Mouse (Mus musculus): Measurements from ENCODE around the gene Ctdnep1.

DNA sequence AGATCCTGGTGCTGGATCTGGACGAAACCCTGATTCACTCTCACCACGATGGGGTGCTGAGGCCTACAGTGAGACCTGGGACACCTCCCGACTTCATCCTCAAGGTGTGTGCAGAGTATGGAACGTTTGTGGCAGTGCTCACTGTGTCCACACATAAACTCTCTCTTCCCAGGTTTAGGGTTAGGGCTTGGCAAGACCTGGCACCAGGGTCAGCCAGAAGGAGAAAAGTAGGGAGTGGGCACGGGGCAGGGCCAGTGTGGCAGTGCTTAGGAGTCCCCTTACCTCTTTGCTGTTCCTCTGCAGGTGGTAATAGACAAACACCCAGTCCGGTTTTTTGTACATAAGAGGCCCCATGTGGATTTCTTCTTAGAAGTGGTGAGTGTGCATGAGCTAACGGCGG is 3.5 kb downstream of the Ctdnep1 start:
- TF ChIP-seq CTCF (conservative IDR thresholded peaks at IDR 0.05; ENCODE audit: low read length): no peak
- TF ChIP-seq NANOG (IDR thresholded peaks at IDR 0.05; ENCODE audit: borderline replicate concordance, low read length): no peak
- TF ChIP-seq POU5F1 (IDR thresholded peaks at IDR 0.05; ENCODE audit: borderline replicate concordance, low read length): no peak
